Mouse (Mus musculus) limb, embryonic 13.5 days (tissue): ENCODE measurements around the gene Tgfbr2. TPM values are rescaled to one million over a fixed set of nuclear protein-coding genes. Genes with fewer than 3 reads are reported as not detected.
A peak's percentile ranks its signal among the peaks of the same experiment; 100 is the strongest.

ENCODE experiments used
- ATAC-seq: fragments of 200-750 bp; cut with Nextera tagmentation; 2 replicates; pipeline ENCODE4 v1.8.0; 2017; ENCODE audit warnings: low read depth, moderate number of reproducible peaks, moderate TSS enrichment; ENCODE audit not compliant: low FRiP score
- H3K27ac ChIP-seq: fragments of 300-500 bp; sonication (generic); 2 replicates; pipeline ENCODE4 v1.5.1; 2015; ENCODE audit warnings: inconsistent platforms, mild to moderate bottlenecking, moderate library complexity
- H3K27me3 ChIP-seq: fragments of 300-500 bp; sonication (generic); 2 replicates; pipeline ENCODE4 v1.6.1; 2015; ENCODE audit warnings: mild to moderate bottlenecking, inconsistent platforms
- H3K36me3 ChIP-seq: fragments of 300-500 bp; sonication (generic); 2 replicates; pipeline ENCODE4 v1.6.1; 2015; ENCODE audit warnings: inconsistent platforms, mild to moderate bottlenecking, moderate library complexity
- H3K4me1 ChIP-seq: fragments of 300-500 bp; sonication (generic); 2 replicates; pipeline ENCODE4 v1.6.1; 2015; ENCODE audit warnings: inconsistent platforms
- H3K4me2 ChIP-seq: fragments of 300-500 bp; sonication (generic); replicated peaks from 2 replicates; pipeline ENCODE4 v1.6.1; 2015; ENCODE audit warnings: inconsistent platforms, mild to moderate bottlenecking, moderate library complexity
- H3K4me3 ChIP-seq: fragments of 300-500 bp; sonication (generic); 2 replicates; pipeline ENCODE4 v1.5.1; 2015; ENCODE audit warnings: moderate library complexity, mild to moderate bottlenecking, inconsistent platforms
- H3K9ac ChIP-seq: fragments of 300-500 bp; sonication (generic); 2 replicates; pipeline ENCODE4 v1.6.1; 2015; ENCODE audit warnings: mild to moderate bottlenecking, inconsistent platforms
- H3K9me3 ChIP-seq: fragments of 300-500 bp; sonication (generic); 2 replicates; pipeline ENCODE4 v1.6.1; 2016; ENCODE audit warnings: inconsistent platforms
- WGBS: fragments of 180-500 bp; shearing (Covaris S2); methylation state at CpG from one replicate; pipeline ENCODE4 v1.1.7; 2015; 5-methylcytosine and 5-hydroxymethylcytosine counted together
- polyA plus RNA-seq: library from polyadenylated mRNA; unstranded; fragments of >200 nt; fragmentation: Nextera tagmentation; extraction: Ambion mirVana; gene quantifications from 2 replicates; pipeline ENCODE4 v1.2.1, GENCODE M21; 2015

Tgfbr2 gene
- polyA plus RNA-seq, 1 experiment from 2014 or later, result 43.1 TPM

DNA sequence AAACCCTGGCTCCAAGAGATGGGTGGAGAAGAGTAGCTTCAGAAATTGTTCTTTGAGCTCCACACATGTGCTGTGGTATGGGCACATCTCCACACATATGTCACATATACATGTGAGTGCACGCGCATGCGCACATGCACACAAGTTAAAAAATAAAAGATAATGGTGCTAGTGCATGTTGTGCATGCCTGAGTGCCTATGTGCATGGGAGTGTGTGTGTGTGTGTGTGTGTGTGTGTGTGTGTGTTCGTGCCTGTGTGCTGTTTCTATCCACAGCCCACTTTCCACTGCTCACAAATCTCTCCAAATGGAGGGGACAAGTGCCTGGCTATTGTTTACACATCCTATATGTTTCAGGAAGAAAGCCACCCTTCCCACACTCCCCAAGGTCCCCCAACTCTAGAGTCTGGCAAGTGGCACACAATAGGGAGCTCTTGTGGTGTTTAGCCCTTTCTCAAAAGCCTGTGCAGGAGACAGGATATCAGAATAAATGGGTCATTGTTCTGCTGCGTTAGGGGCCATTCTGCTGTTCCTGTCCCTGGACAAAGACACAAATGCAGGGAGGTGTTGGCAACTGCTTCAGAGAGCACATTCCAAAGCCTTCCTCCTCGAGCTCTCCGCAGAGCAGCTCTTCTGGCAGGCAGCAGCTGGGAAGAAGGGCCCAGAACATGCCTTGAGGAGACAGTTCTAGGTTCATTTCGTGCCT is 37.9 kb upstream of the Tgfbr2 start:
- ATAC-seq, result no peak
- Histone ChIP-seq H3K9ac (no peak overlapping the region), H3K4me2 (no peak overlapping the region), H3K36me3 (no peaks in the 10 kb centered on the region), H3K4me1 (peaks cover 31% of the 10 kb centered on the region), H3K9me3 (0 out of 2 replicates have a peak, but pooled peaks cover 5% of the 10 kb centered on the region), H3K27ac (0 out of 2 replicates have a peak overlapping the region, but pooled peaks have one; percentile 23), H3K4me3 (no peak overlapping the region), H3K27me3 (no peaks in the 10 kb centered on the region)
- WGBS, result 70% methylated on average over 8 of the region's 8 CpGs

- H3K4me1 ChIP-seq, result peaks cover 39% of the 10 kb centered on the region
- 0 out of 2 replicates have a peak, but pooled peaks cover 5% of the 10 kb centered on the region for H3K9me3 ChIP-seq
- no peak for ATAC-seq
- WGBS, result 87% methylated on average over 12 of the region's 12 CpGs
- no peak overlapping the region for H3K9ac ChIP-seq
- H3K27ac ChIP-seq, result no peak overlapping the region
- H3K36me3 ChIP-seq, result no peaks in the 10 kb centered on the region
- no peak overlapping the region for H3K4me3 ChIP-seq
- H3K27me3 ChIP-seq, result peaks cover 3% of the 10 kb centered on the region; the same call in 1 of the 2 replicates
- H3K4me2 ChIP-seq, result no peak overlapping the region
These were observed 36.9 kb upstream of the Tgfbr2 start for GRCm38 (mm10) chr9:116212069-116212468.

GRCm38 (mm10) chr9:116208169-116208904 is 33.2 kb upstream of the Tgfbr2 start:
- no peak overlapping the region for H3K4me3 ChIP-seq
- no peak for ATAC-seq
- 89% methylated on average over 16 of the region's 16 CpGs for WGBS

GRCm38 (mm10) chr9:116206901-116207300 is 31.7 kb upstream of the Tgfbr2 start:
- Histone ChIP-seq H3K9me3 (0 out of 2 replicates have a peak, but pooled peaks cover 5% of the 10 kb centered on the region), H3K4me1 (peaks cover 45% of the 10 kb centered on the region), H3K9ac (no peak overlapping the region), H3K27ac (0 out of 2 replicates have a peak overlapping the region, but pooled peaks have one; percentile 15), H3K4me2 (no peak overlapping the region), H3K27me3 (peaks cover 3% of the 10 kb centered on the region; the same call in 1 of the 2 replicates), H3K36me3 (no peaks in the 10 kb centered on the region), H3K4me3 (no peak overlapping the region)
- WGBS, result 32% methylated on average over 2 of the region's 2 CpGs
- peak; percentile 68 for ATAC-seq

More at GRCm38 (mm10) chr9:116208169-116208904, 33.2 kb upstream of the Tgfbr2 start:
- H3K9ac ChIP-seq, result no peak overlapping the region
- H3K4me2 ChIP-seq, result no peak overlapping the region
- peak overlapping the region; percentile 52; the same call in 1 of the 2 replicates for H3K27ac ChIP-seq
- H3K4me1 ChIP-seq, result peaks cover 54% of the 10 kb centered on the region
- H3K9me3 ChIP-seq, result 0 out of 2 replicates have a peak, but pooled peaks cover 5% of the 10 kb centered on the region
- no peaks in the 10 kb centered on the region for H3K36me3 ChIP-seq
- peaks cover 3% of the 10 kb centered on the region; the same call in 1 of the 2 replicates for H3K27me3 ChIP-seq

DNA sequence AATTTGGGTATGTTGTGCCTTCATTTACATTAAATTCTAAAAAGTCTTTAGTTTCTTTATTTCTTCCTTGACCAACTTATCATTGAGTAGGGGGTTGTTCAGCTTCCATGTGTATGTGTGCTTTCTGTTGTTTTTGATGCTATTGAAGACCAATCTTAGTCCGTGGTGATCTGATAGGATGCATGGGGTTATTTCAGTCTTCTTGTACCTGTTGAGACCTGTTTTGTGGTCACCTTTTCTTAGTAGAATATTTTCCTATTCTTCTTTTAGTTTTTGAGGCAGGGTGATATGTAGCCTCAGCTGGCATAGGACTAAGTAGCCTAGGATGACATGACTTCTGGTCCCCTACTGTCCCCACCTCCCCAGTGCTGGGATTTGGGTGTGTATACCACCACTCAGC is 28.5 kb upstream of the Tgfbr2 start:
- peaks cover 3% of the 10 kb centered on the region; the same call in 1 of the 2 replicates for H3K9me3 ChIP-seq
- 92% methylated on average over 1 of the region's 1 CpGs for WGBS
- peaks cover 3% of the 10 kb centered on the region; the same call in 1 of the 2 replicates for H3K27me3 ChIP-seq
- no peak overlapping the region for H3K4me3 ChIP-seq
- ATAC-seq, result no peak
- H3K4me2 ChIP-seq, result no peak overlapping the region
- H3K9ac ChIP-seq, result no peak overlapping the region
- peaks cover 45% of the 10 kb centered on the region for H3K4me1 ChIP-seq
- no peak overlapping the region for H3K27ac ChIP-seq
- no peaks in the 10 kb centered on the region for H3K36me3 ChIP-seq

- Histone ChIP-seq H3K9me3 (peaks cover 3% of the 10 kb centered on the region; the same call in 1 of the 2 replicates), H3K4me1 (peaks cover 21% of the 10 kb centered on the region), H3K27me3 (no peaks in the 10 kb centered on the region), H3K27ac (no peak overlapping the region; the same call in 1 of the 2 replicates), H3K4me2 (0 out of 2 replicates have a peak overlapping the region, but pooled peaks have one; percentile 3), H3K4me3 (no peak overlapping the region), H3K9ac (no peak overlapping the region; the same call in 1 of the 2 replicates), H3K36me3 (no peaks in the 10 kb centered on the region)
- no peak for ATAC-seq
- WGBS, result 44% methylated on average over 9 of the region's 9 CpGs
These were observed 24.0 kb upstream of the Tgfbr2 start for GRCm38 (mm10) chr9:116199127-116199526.

DNA sequence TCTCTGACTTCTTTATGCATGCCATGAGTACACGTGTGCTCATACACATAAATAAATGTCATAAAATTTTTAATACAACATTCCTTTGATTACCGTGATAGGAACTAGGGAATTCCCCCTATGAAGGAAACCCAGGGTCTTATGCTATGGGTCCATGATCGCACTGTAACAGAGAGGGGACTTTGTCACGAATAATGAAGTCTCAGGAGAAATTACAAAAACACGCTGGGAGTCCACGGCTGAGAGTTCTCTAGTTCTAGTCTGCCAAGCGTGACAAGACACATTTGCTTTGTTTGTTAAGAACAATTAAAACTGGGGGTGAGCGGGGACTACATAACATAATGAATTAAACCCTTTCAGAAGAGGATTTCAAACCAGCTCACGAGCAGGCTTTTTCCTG is 23.3 kb upstream of the Tgfbr2 start:
- WGBS, result 50% methylated on average over 9 of the region's 9 CpGs
- no peak for ATAC-seq
- no peak overlapping the region for H3K9ac ChIP-seq

DNA sequence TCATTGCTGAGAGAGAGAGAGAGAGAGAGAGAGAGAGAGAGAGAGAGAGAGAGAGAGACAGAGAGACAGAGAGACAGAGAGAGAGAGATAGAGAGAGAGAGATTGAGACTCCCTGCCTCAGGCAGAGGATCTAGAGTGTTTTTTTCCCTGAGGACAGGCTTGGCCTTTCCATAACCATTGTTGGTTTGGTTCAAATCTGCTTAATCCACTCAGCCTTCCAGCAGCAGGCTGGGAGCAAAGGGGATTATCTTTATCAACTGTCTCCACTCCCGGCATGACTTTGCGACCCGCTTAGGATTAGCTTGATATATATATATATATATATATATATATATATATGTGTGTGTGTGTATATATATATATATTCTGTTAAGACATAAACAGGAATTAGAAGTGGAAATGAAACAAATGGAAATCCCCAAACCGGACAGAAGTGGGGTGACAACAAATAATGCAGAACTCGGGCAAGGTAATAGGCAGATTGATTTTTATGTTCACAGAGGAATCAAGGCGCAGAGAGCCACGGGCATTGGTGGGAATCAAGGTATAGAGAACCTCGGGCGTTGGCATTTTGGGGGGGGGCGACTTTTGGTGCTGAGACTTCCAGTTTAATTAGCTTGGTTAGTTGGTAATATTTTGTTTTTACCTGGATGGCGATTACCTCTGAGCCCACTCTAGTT is 22.5 kb upstream of the Tgfbr2 start:
- no peak for ATAC-seq
- 87% methylated on average over 11 of the region's 11 CpGs for WGBS
- no peaks in the 10 kb centered on the region for H3K27me3 ChIP-seq
- H3K27ac ChIP-seq, result no peak overlapping the region
- H3K36me3 ChIP-seq, result no peaks in the 10 kb centered on the region
- peaks cover 22% of the 10 kb centered on the region for H3K4me1 ChIP-seq
- H3K4me3 ChIP-seq, result no peak overlapping the region
- H3K9ac ChIP-seq, result no peak overlapping the region
- H3K9me3 ChIP-seq, result peaks cover 3% of the 10 kb centered on the region; the same call in 1 of the 2 replicates
- H3K4me2 ChIP-seq, result no peak overlapping the region

More for the DNA sequence above, 23.3 kb upstream of the Tgfbr2 start:
- Histone ChIP-seq H3K9me3 (peaks cover 3% of the 10 kb centered on the region; the same call in 1 of the 2 replicates), H3K27me3 (no peaks in the 10 kb centered on the region), H3K4me1 (peaks cover 22% of the 10 kb centered on the region), H3K36me3 (no peaks in the 10 kb centered on the region), H3K4me2 (no peak overlapping the region), H3K4me3 (no peak overlapping the region), H3K27ac (no peak overlapping the region)

DNA sequence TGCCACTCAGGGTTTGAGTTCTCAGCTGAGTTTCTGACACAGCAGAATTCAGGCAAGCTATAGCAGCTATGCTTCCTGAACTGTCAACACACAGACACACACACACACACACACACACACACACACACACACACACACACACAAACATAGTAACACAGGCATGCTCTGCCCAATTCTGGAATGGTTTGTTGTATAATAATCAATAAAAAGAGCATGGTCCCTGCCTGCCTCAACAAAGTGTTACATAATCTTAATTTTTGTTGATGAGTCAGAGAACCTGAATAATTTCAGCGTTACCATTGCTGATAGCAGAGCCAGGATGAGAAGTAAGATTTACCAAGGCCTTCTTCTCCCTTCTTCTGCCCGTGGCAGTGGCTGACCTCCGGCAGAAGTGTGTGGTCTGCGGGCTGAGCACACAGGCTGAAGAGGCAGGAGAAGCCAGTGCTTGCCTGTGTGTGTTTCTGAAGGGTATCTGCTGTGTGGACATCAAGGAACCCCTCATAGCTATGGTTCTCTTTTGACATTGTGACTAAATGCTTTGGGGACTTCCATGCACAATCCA is 18.8 kb upstream of the Tgfbr2 start:
- WGBS, result 73% methylated on average over 4 of the region's 4 CpGs
- Histone ChIP-seq H3K4me1 (peaks cover 26% of the 10 kb centered on the region), H3K9ac (no peak overlapping the region), H3K4me3 (no peak overlapping the region), H3K27ac (no peak overlapping the region), H3K9me3 (no peaks in the 10 kb centered on the region), H3K4me2 (no peak overlapping the region), H3K27me3 (no peaks in the 10 kb centered on the region), H3K36me3 (no peaks in the 10 kb centered on the region)
- ATAC-seq, result no peak

DNA sequence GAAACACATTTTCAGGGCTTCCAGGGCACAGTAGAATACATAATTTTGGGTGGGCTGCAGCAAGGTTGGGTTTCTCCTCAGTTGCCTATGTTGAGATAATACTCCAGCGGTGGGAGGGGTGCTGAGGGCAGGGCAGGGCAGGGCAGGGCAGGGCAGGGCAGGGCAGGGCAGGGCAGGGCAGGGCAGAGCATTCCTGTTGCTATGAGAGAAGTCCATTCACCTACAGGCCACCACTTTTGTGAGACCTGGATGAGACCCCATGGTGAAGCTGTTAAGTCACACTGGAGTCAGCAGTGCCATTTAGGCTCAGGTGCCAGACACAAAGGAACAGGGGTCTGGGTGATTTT is 18.3 kb upstream of the Tgfbr2 start:
- Histone ChIP-seq H3K4me2 (no peak overlapping the region), H3K9ac (no peak overlapping the region), H3K9me3 (no peaks in the 10 kb centered on the region), H3K27ac (no peak overlapping the region), H3K36me3 (no peaks in the 10 kb centered on the region), H3K4me3 (no peak overlapping the region), H3K4me1 (peaks cover 27% of the 10 kb centered on the region), H3K27me3 (no peaks in the 10 kb centered on the region)
- 82% methylated on average over 1 of the region's 1 CpGs for WGBS
- ATAC-seq, result no peak

- Histone ChIP-seq H3K27ac (no peak overlapping the region), H3K36me3 (no peaks in the 10 kb centered on the region), H3K27me3 (no peaks in the 10 kb centered on the region), H3K4me1 (peaks cover 22% of the 10 kb centered on the region), H3K4me3 (no peak overlapping the region), H3K9me3 (no peaks in the 10 kb centered on the region), H3K4me2 (no peak overlapping the region), H3K9ac (no peak overlapping the region)
- 95% methylated on average over 12 of the region's 12 CpGs for WGBS
- no peak for ATAC-seq
These were observed 17.8 kb upstream of the Tgfbr2 start for GRCm38 (mm10) chr9:116192826-116193534.
